Mouse (Mus musculus): ENCODE measurements around the gene Cpm.

DNA sequence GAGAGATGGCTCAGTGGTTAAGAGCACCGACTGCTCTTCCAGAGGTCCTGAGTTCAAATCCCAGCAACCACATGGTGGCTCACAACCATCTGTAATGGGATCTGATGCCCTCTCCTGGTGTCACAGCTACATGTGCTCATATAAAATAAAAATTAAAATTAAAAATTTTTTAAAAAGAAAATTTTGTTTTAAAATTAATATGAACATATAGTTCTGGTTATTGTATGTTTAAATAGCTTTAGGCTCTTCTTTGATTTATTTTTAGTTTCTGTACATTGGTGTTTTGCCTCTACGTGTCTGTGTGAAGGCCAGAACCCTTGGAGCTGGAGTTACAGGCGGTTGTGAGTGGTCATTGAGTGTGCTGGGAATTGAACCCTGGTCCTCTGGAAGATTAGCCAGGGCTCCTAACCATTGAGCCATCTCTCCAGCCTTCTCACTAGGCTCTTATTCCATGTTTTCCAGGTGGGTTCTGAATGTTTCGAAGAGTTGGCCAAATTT lies 97.6 kb downstream of the Cpm start:
- TF ChIP-seq HCFC1 (IDR thresholded peaks at IDR 0.05; ENCODE audit: borderline replicate concordance, insufficient read depth, low read length) (no peak), ZC3H11A (IDR thresholded peaks at IDR 0.05; ENCODE audit: borderline replicate concordance, low read depth, low read length) (no peak)
